Mouse (Mus musculus): ENCODE data around the gene Aplp2. TPM values are rescaled to one million over a fixed set of nuclear protein-coding genes. Genes with fewer than 3 reads are reported as not detected.

Gene Aplp2
- polyA plus RNA-seq, 2 experiments from 2014 or later, result 66.4 to 72.8 TPM

- no peak for ATAC-seq
Observed at GRCm38 (mm10) chr9:31122464-31123030, 89.1 kb downstream of the Aplp2 start.

- peak; percentile 79 for ATAC-seq
Observed at GRCm38 (mm10) chr9:31120533-31120915, 91.1 kb downstream of the Aplp2 start.

GRCm38 (mm10) chr9:31119882-31120532 is 91.6 kb downstream of the Aplp2 start:
- ATAC-seq, result peak; percentile 75

GRCm38 (mm10) chr9:31119405-31119804 is 92.2 kb downstream of the Aplp2 start:
- no peak for ATAC-seq

- no peak for ATAC-seq
Observed at GRCm38 (mm10) chr9:31118520-31119298, 92.9 kb downstream of the Aplp2 start.

- no peak for ATAC-seq
Observed at GRCm38 (mm10) chr9:31117488-31117887, 94.1 kb downstream of the Aplp2 start.

GRCm38 (mm10) chr9:31117088-31117487 is 94.5 kb downstream of the Aplp2 start:
- no peak for ATAC-seq

GRCm38 (mm10) chr9:31115586-31115985 is 96.0 kb downstream of the Aplp2 start:
- ATAC-seq, result no peak

GRCm38 (mm10) chr9:31108464-31108863 is 103.2 kb downstream of the Aplp2 start:
- no peak for ATAC-seq

Other genes with a start within 250 kb of the Aplp2 start
- gene Zbtb44, start 181.2 kb downstream of the Aplp2 start, polyA plus RNA-seq (2017; shearing (Covaris generic)), result 1 to 10 TPM; 5.9 to 7.0 TPM
- gene St14, start 80.0 kb downstream of the Aplp2 start, polyA plus RNA-seq (2017; shearing (Covaris generic)), result 1 to 10 TPM; 3.9 to 7.7 TPM
- 1 to 10 TPM; 7.3 to 7.8 TPM for gene Prdm10, start 68.7 kb upstream of the Aplp2 start, polyA plus RNA-seq (2017; shearing (Covaris generic))
- gene Nfrkb, start 174.4 kb upstream of the Aplp2 start, polyA plus RNA-seq (2017; shearing (Covaris generic)), result 10 to 100 TPM; 26.8 to 32.0 TPM